Mouse (Mus musculus) cerebellum, adult 2 months (tissue): ENCODE results near the gene Sbk2.

Experiments
- CTCF ChIP-seq: fragments of 200-500 bp; IDR thresholded peaks from 2 replicates; pipeline ENCODE4 v1.5.1; 2011; ENCODE audit warnings: low read depth, mild to moderate bottlenecking, control low read depth, low read length, moderate library complexity, borderline replicate concordance; ENCODE audit not compliant: insufficient read depth
- POLR2A ChIP-seq: fragments of 200-500 bp; IDR thresholded peaks from 2 replicates; pipeline ENCODE4 v1.6.1; 2011; ENCODE audit warnings: low read length, control low read depth, borderline replicate concordance; ENCODE audit not compliant: insufficient read depth

GRCm38 (mm10) chr7:4920496-4920895 lies 43.7 kb downstream of the Sbk2 start:
- TF ChIP-seq POLR2A (no peak), CTCF (no peak)
